Mouse (Mus musculus): ENCODE measurements around the gene Glipr2. TPM values are rescaled to one million over a fixed set of nuclear protein-coding genes. Genes with fewer than 3 reads are reported as not detected.

The Glipr2 gene
- polyA plus RNA-seq, 1 experiment from 2014 or later: 86.2 TPM

- 61% methylated on average over 9 of the region's 9 CpGs for WGBS
- Histone ChIP-seq H3K9ac (replicated peaks) (peak overlapping the region; percentile 24; the same call in 1 of the 2 replicates), H3K27ac (peak overlapping the region; percentile 87)
Observed at GRCm38 (mm10) chr4:43971541-43972136, 14.4 kb downstream of the Glipr2 start.

DNA sequence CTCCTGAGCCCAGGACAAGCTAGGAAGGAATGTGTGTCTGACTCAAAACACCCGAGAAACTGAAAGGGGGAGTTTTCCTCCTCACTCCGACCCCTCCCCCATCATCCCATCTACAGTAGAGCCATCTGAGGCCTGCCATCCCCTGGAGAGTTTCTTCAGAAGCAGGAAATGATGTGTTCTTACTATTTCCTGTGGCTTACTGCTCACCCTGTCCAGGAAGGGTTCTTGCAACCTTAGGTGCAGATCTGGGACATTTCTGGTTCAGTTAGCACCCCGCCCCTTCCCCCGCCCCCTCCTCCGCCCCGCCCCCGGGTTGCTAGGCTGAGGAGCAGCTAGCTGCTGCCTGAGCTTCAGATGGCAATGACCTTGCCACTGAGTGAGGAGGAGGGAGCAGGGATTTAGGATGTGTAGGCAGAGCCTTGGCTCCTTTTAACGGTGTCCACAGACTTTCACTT lies 15.0 kb downstream of the Glipr2 start:
- H3K9me3 ChIP-seq: no peaks in the 10 kb centered on the region
- peak overlapping the region; percentile 39 for H3K4me2 ChIP-seq
- peak; percentile 66 for ATAC-seq (ENCODE audit: insufficient number of reproducible peaks, insufficient read depth, low FRiP score, low TSS enrichment, low read depth)
- peaks cover 15% of the 10 kb centered on the region; the same call in 1 of the 2 replicates for H3K36me3 ChIP-seq
- H3K9ac ChIP-seq (replicated peaks): peak overlapping the region; percentile 35; the same call in 1 of the 2 replicates
- 4% methylated on average over 8 of the region's 8 CpGs for WGBS
- peak overlapping the region; percentile 87 for H3K27ac ChIP-seq
- H3K4me3 ChIP-seq (replicated peaks): 0 out of 2 replicates have a peak overlapping the region, but pooled peaks have one; percentile 5
- H3K27me3 ChIP-seq: no peaks in the 10 kb centered on the region
- peaks cover 35% of the 10 kb centered on the region for H3K4me1 ChIP-seq (replicated peaks)

More at GRCm38 (mm10) chr4:43971541-43972136, 14.4 kb downstream of the Glipr2 start:
- Histone ChIP-seq H3K4me2 (peak overlapping the region; percentile 39), H3K4me3 (replicated peaks) (no peak overlapping the region), H3K4me1 (replicated peaks) (peaks cover 35% of the 10 kb centered on the region), H3K9me3 (no peaks in the 10 kb centered on the region), H3K27me3 (no peaks in the 10 kb centered on the region), H3K36me3 (peaks cover 15% of the 10 kb centered on the region; the same call in 1 of the 2 replicates)
- no peak for ATAC-seq (ENCODE audit: insufficient number of reproducible peaks, insufficient read depth, low FRiP score, low TSS enrichment, low read depth)

DNA sequence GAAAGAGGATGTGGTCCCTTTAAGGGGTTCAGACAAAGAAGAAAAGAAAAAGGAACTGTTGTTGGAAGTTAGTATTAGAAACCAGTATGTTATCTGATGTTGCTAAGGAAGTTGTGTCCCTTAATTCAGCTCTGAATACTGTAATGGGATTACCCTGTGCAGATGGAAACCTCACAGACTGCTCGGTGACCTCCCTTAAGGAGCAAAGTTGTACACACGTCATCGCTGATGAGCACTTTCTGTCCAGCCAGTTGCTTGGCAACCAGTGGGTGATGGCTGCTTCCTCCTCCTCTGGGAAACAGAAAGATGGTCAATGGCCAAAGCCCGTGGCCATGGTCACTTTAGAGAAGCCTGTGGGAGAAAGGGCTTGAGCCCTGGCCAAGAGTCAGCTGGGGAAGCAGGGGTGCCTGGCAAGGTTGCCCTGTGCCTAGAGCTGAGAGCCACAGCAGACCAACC lies 16.4 kb downstream of the Glipr2 start:
- Histone ChIP-seq H3K36me3 (peaks cover 15% of the 10 kb centered on the region; the same call in 1 of the 2 replicates), H3K4me1 (replicated peaks) (peaks cover 33% of the 10 kb centered on the region), H3K4me2 (no peak overlapping the region), H3K27me3 (no peaks in the 10 kb centered on the region), H3K9ac (replicated peaks) (no peak overlapping the region), H3K27ac (no peak overlapping the region), H3K4me3 (replicated peaks) (no peak overlapping the region), H3K9me3 (no peaks in the 10 kb centered on the region)
- 78% methylated on average over 4 of the region's 4 CpGs for WGBS
- no peak for ATAC-seq (ENCODE audit: insufficient number of reproducible peaks, insufficient read depth, low FRiP score, low TSS enrichment, low read depth)

DNA sequence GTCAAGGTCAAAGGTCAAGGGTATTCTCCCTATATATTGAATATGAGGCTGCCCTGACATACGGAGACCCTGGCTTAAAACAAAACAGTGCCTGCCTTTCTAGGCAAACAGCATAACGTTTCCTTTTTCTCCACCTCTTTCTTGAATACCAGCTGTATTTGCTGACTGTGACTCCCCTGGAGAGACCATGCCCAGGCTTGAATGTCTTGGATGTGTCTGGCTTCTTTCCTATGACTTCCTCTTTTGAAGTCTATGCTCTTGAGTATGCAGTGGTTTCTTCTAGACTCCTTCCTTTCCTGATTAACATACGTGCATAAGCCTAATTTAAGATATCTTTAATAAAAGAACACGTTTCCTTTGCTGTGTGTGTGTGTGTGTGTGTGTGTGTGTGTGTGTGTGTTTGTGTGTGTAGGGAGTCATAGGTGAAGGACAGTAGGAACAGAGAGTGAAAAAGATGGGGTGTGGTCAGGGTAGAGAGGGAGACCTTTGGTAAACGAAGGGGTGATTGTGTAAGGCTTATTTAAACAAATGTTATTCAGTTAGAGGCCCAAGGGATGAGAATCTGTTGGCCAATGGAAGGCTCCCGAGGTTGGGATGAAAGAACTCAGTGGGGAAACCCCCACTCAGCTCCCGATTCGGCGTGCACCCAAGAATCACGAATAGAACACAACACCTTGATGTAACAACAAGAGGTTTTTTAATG lies 17.9 kb downstream of the Glipr2 start:
- Histone ChIP-seq H3K27me3 (no peaks in the 10 kb centered on the region), H3K9ac (replicated peaks) (no peak overlapping the region), H3K4me3 (replicated peaks) (no peak overlapping the region), H3K36me3 (peaks cover 14% of the 10 kb centered on the region; the same call in 1 of the 2 replicates), H3K4me2 (no peak overlapping the region), H3K9me3 (no peaks in the 10 kb centered on the region), H3K4me1 (replicated peaks) (peaks cover 41% of the 10 kb centered on the region), H3K27ac (no peak overlapping the region)
- 83% methylated on average over 10 of the region's 10 CpGs for WGBS
- ATAC-seq (ENCODE audit: insufficient number of reproducible peaks, insufficient read depth, low FRiP score, low TSS enrichment, low read depth): no peak

- Histone ChIP-seq H3K27me3 (no peaks in the 10 kb centered on the region), H3K4me2 (no peak overlapping the region), H3K4me1 (replicated peaks) (peaks cover 36% of the 10 kb centered on the region), H3K9ac (replicated peaks) (no peak overlapping the region), H3K9me3 (no peaks in the 10 kb centered on the region), H3K27ac (no peak overlapping the region), H3K4me3 (replicated peaks) (no peak overlapping the region), H3K36me3 (peaks cover 4% of the 10 kb centered on the region; the same call in 1 of the 2 replicates)
- 87% methylated on average over 6 of the region's 6 CpGs for WGBS
- no peak for ATAC-seq (ENCODE audit: insufficient number of reproducible peaks, insufficient read depth, low FRiP score, low TSS enrichment, low read depth)
Observed at GRCm38 (mm10) chr4:43976223-43976740, 19.1 kb downstream of the Glipr2 start.

DNA sequence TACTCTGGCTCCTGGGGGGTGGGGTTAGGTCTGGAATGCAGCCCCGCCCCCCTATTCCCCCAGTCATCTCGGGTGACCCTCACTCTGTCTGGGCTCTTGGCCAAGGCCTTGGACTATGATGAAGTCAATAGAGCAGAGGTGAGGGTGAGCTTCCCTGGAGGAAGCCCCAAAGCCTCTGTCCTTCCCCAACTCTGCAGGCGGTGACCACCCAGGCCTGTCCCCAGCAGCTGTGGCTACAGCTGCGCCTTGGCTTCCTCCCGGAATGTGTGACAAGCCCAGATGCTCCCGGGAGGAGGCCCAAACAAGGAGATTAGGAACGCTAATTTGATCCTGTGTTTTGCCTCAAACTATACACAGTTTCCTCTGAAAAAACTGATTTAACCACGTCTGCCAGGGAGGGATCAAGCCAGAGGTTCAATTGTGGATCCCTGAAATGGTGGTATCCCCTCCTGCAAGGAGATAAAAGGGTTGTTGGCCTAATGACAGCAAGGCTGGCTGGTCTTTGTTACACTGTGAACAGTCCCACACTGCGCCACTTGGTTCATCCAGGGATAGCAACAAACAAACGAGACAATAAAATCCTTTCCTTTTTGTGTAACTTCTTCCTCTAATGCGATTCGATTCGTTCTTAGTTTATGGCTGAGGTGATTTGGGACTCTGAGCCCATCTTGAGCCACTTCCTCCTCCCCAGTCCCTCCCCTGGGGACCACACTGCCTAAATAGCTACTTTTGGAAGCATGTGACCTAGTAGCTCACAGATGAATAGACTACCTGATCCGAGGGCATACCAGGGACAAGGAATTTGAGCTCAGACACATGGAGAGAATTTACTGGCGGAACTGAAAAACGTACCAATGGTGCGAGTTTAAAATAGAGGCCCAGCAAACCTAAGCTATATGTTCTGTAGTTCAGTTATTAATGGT lies 21.6 kb downstream of the Glipr2 start:
- Histone ChIP-seq H3K4me1 (replicated peaks) (peaks cover 27% of the 10 kb centered on the region), H3K9ac (replicated peaks) (0 out of 2 replicates have a peak overlapping the region, but pooled peaks have one; percentile 18), H3K27me3 (no peaks in the 10 kb centered on the region), H3K9me3 (no peaks in the 10 kb centered on the region), H3K4me3 (replicated peaks) (no peak overlapping the region), H3K27ac (peak overlapping the region; percentile 78), H3K36me3 (peaks cover under 1% of the 10 kb centered on the region; the same call in 1 of the 2 replicates), H3K4me2 (0 out of 2 replicates have a peak overlapping the region, but pooled peaks have one; percentile 1)
- 22% methylated on average over 17 of the region's 17 CpGs for WGBS
- ATAC-seq (ENCODE audit: insufficient number of reproducible peaks, insufficient read depth, low FRiP score, low TSS enrichment, low read depth): peak; percentile 60; the same call in 1 of the 2 replicates

DNA sequence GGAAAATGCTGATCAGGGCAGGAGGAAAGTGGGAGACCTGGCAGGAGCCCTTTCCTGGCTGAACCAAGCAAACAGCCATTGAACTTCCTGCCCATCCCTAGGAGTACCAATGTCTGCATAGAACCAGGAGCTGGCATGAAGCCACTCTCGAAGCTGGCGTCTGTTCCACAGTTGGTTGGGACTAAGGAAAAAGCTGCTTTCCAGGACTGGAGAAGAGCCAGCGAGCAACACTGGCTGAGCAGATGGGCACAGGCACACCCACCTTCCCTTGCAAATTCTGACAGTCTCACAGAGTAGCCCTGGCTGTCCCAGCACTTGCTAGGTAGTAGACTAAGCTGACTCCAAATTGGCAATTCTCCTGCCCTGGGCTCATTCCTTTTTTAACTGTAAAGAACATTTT lies 22.5 kb downstream of the Glipr2 start:
- Histone ChIP-seq H3K4me1 (replicated peaks) (peaks cover 27% of the 10 kb centered on the region), H3K27ac (peak overlapping the region; percentile 78; the same call in 1 of the 2 replicates), H3K9me3 (no peaks in the 10 kb centered on the region), H3K4me2 (no peak overlapping the region), H3K9ac (replicated peaks) (no peak overlapping the region), H3K27me3 (no peaks in the 10 kb centered on the region), H3K4me3 (replicated peaks) (no peak overlapping the region), H3K36me3 (no peaks in the 10 kb centered on the region)
- 90% methylated on average over 3 of the region's 3 CpGs for WGBS
- no peak for ATAC-seq (ENCODE audit: insufficient number of reproducible peaks, insufficient read depth, low FRiP score, low TSS enrichment, low read depth)

- H3K4me2 ChIP-seq: no peak overlapping the region
- no peaks in the 10 kb centered on the region for H3K36me3 ChIP-seq
- H3K27me3 ChIP-seq: no peaks in the 10 kb centered on the region
- no peak overlapping the region for H3K9ac ChIP-seq (replicated peaks)
- WGBS: 86% methylated on average over 4 of the region's 4 CpGs
- no peak for ATAC-seq (ENCODE audit: insufficient number of reproducible peaks, insufficient read depth, low FRiP score, low TSS enrichment, low read depth)
- H3K9me3 ChIP-seq: no peaks in the 10 kb centered on the region
- H3K4me3 ChIP-seq (replicated peaks): no peak overlapping the region
- H3K4me1 ChIP-seq (replicated peaks): peaks cover 27% of the 10 kb centered on the region
- no peak overlapping the region for H3K27ac ChIP-seq
Observed at GRCm38 (mm10) chr4:43980236-43980635, 23.0 kb downstream of the Glipr2 start.

DNA sequence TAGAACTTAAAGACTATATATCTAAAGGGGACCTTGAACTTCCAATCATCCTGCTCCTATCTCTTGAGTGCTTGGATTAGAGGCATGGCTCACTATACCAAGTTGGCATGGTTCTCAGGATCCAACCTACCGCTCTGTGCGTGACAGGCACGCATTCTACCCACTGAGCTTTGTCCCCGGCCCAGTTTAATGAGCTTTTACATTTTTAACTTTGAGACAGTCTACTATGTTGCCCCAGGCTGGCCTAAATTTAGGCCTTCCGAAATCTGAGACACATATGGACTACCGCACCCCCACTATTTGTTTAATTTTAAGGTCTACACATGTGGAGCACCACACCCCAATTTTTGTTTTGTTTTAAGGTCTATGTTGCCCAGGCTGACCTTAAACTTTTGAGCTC lies 23.6 kb downstream of the Glipr2 start:
- WGBS: 93% methylated on average over 6 of the region's 6 CpGs
- no peak for ATAC-seq (ENCODE audit: insufficient number of reproducible peaks, insufficient read depth, low FRiP score, low TSS enrichment, low read depth)
- Histone ChIP-seq H3K27me3 (no peaks in the 10 kb centered on the region), H3K36me3 (no peaks in the 10 kb centered on the region), H3K9me3 (no peaks in the 10 kb centered on the region), H3K4me2 (no peak overlapping the region), H3K27ac (no peak overlapping the region), H3K9ac (replicated peaks) (no peak overlapping the region), H3K4me3 (replicated peaks) (no peak overlapping the region), H3K4me1 (replicated peaks) (peaks cover 27% of the 10 kb centered on the region)

DNA sequence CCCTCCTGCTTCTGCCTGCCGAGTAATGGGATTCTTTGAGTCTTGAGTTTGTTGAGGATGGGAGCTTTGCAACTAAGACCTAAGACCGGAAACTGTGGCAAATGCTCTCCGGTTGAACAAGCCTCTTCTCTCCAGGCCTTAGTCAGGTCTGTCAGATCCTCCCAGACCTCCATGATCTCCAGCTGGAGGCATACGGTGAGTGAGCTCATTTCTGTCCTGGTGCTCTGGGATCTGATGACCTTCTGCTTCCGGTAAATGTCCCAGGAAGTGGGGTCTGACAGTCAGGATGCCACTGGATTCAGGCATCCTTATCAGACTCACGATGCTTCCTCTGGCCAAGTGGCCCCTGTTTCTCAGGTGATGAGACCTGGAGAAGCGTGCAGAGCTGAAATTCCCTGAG lies 24.1 kb downstream of the Glipr2 start:
- Histone ChIP-seq H3K9me3 (no peaks in the 10 kb centered on the region), H3K27me3 (no peaks in the 10 kb centered on the region), H3K9ac (replicated peaks) (no peak overlapping the region), H3K36me3 (no peaks in the 10 kb centered on the region), H3K4me1 (replicated peaks) (peaks cover 27% of the 10 kb centered on the region), H3K27ac (no peak overlapping the region), H3K4me3 (replicated peaks) (no peak overlapping the region), H3K4me2 (no peak overlapping the region)
- 95% methylated on average over 7 of the region's 7 CpGs for WGBS
- no peak for ATAC-seq (ENCODE audit: insufficient number of reproducible peaks, insufficient read depth, low FRiP score, low TSS enrichment, low read depth)

Measured in limb, embryonic 12.5 days (tissue).